Mouse (Mus musculus) E14TG2a.4 (cell line): ENCODE measurements around the gene Alkbh2.

Experiments used
- CTCF ChIP-seq: conservative IDR thresholded peaks from 2 replicates; pipeline ENCODE4 v1.5.1; 2014; ENCODE audit warnings: low read length
- NANOG ChIP-seq: IDR thresholded peaks from 2 replicates; pipeline ENCODE4 v1.6.1; 2014; ENCODE audit warnings: borderline replicate concordance, low read length, mixed read lengths
- POU5F1 ChIP-seq: IDR thresholded peaks from 2 replicates; pipeline ENCODE4 v1.6.1; 2014; ENCODE audit warnings: low read length, borderline replicate concordance

DNA sequence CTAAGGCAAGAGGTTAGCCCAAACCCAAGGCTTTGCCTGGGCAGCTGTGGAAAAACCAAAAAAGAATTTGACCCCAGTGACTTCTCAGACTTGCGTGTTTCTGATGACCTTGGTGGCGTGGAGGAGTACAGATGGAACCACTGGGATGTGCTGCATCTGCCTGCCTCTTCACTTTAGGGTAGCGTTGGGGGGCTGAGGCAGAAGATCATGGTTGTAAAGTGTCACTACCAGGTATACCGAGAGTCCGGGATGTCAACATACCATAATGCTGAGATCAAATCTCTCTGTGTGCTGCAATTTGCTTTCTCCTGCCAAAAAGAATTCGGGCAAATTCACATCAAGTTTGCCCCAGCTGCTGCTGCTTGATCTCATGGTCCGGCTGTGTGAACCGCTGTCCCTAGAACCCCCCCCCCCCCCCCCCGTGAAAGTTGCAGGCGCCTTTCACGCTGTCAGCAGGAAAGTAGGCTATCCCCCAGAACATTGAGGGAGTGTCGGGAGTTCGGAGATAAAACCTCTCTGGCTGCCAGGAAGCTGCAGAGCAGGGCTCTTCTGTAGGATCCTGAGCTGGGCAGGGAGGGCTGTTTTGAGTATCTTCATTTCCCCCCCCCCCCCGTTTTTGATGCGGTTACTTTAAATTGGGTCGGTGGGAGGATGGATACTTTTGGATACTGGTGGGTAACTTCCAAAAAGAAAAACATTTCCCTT is 46.0 kb upstream of the Alkbh2 start:
- no peak for TF ChIP-seq CTCF
- no peak for TF ChIP-seq POU5F1
- TF ChIP-seq NANOG = no peak
